Mouse (Mus musculus): ENCODE results near the gene Bmper. TPM values are rescaled to one million over a fixed set of nuclear protein-coding genes. Genes with fewer than 3 reads are reported as not detected.
A peak's percentile ranks its signal among the peaks of the same experiment; 100 is the strongest.

The Bmper gene
- polyA plus RNA-seq, 1 experiment from 2014 or later: 1.6 TPM

DNA sequence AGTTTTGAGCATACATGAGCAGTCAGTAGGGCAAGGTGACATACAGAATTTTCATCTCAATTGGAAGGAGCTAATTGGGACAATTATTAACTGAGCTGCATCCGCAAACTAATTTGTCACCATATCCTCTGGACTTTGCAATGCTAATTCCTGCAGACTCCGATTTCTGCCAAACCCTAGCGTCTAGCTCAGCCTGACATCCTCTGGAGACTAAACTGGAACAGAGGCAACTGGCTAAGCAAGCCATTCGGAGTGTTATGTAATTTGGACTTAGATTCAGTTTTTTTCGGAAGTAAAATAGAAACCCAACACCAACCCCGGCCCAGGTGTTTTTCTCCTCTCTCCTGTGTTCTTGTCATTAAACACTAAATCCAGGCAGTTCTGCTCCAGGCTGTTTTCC is 213.9 kb downstream of the Bmper start:
- no peaks in the 10 kb centered on the region for H3K27me3 ChIP-seq (replicated peaks; ENCODE audit: control insufficient read depth, insufficient read depth, low read length)
- no peak for ATAC-seq (replicated peaks; ENCODE audit: low FRiP score)
- no peak for DNase-seq (ENCODE audit: low spot score)
- no peak overlapping the region for H3K4me3 ChIP-seq (ENCODE audit: low read depth, low read length)
- no peak overlapping the region for H3K27ac ChIP-seq (ENCODE audit: low read depth, low read length)
- no peak overlapping the region for H3K4me2 ChIP-seq
- H3K9ac ChIP-seq (ENCODE audit: low read depth, low read length): no peak overlapping the region
- no peaks in the 10 kb centered on the region for H3K4me1 ChIP-seq (replicated peaks; ENCODE audit: control insufficient read depth, insufficient read depth, low read length)
- no peaks in the 10 kb centered on the region for H3K36me3 ChIP-seq (ENCODE audit: control insufficient read depth, insufficient read depth, low read length)
- no peaks in the 10 kb centered on the region for H3K9me3 ChIP-seq (ENCODE audit: control insufficient read depth, low read length)
- 77% methylated on average over 6 of the region's 6 CpGs for WGBS

DNA sequence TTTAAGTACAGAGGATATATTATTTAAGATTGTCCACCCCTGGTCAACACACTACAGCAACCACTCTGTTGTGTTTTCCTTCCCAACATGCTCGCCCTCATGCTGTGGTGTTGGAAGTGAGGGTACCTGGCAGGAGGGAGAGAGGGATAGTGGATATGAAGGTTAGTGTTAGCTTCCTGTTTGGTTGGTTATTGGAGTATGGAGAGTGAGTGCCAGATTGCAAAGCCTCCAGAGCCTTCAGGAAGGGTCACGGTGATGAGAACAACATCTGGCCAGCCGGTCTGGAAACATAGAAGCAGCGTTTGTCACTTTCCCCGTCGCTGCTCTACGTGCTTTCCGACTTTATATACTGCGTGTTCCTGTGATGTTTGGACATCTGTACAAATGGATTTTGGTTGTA is 215.8 kb downstream of the Bmper start:
- ATAC-seq (replicated peaks; ENCODE audit: low FRiP score): no peak
- H3K27me3 ChIP-seq (replicated peaks; ENCODE audit: control insufficient read depth, insufficient read depth, low read length): no peaks in the 10 kb centered on the region
- no peaks in the 10 kb centered on the region for H3K9me3 ChIP-seq (ENCODE audit: control insufficient read depth, low read length)
- H3K9ac ChIP-seq (ENCODE audit: low read depth, low read length): no peak overlapping the region
- no peaks in the 10 kb centered on the region for H3K36me3 ChIP-seq (ENCODE audit: control insufficient read depth, insufficient read depth, low read length)
- H3K27ac ChIP-seq (ENCODE audit: low read depth, low read length): no peak overlapping the region
- H3K4me2 ChIP-seq: no peak overlapping the region
- no peak overlapping the region for H3K4me3 ChIP-seq (ENCODE audit: low read depth, low read length)
- DNase-seq (ENCODE audit: low spot score): no peak
- H3K4me1 ChIP-seq (replicated peaks; ENCODE audit: control insufficient read depth, insufficient read depth, low read length): no peaks in the 10 kb centered on the region
- 84% methylated on average over 9 of the region's 9 CpGs for WGBS

DNA sequence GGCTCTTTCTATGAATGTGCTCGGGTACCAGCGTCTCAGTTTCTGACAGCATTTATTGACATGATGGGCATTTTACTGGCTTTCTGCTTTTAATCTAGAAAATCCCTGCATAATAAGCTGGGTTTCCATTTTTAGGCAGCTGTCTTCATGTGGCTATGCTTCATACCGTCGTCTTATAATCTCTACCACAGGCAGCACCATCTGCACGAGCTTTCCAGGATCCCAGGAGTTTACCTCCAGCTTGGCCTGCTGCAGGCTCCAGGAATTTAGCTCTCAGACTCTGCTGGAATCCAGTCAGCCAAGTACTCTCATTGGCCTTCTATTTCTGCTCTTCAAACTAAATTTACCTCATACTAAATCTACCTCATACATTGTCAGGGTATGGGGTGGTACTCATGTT is 219.3 kb downstream of the Bmper start:
- ATAC-seq (replicated peaks; ENCODE audit: low FRiP score): no peak
- WGBS: 66% methylated on average over 5 of the region's 5 CpGs
- no peak overlapping the region for H3K4me2 ChIP-seq

DNA sequence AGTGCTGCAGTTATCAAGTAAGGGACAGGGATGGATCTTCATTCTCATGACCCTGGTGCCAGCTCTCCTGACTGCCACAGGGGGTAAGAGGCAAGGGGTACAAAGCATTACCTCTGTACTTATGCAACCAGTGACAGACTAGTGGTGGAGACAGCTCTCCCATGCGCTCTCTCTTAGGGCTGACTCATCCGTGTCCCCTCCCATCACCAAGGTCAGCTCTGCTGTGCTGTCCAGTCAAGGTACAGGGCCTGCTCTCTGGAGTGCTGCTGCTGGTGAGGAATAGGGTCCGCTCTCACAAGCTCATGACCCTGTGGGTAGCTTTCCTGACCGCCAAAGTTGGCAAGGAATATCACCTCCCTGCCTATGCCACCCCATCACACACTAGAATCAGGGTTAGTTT is 222.1 kb downstream of the Bmper start:
- WGBS: 86% methylated on average over 4 of the region's 4 CpGs
- H3K27ac ChIP-seq (ENCODE audit: low read depth, low read length): no peak overlapping the region
- no peak for DNase-seq (ENCODE audit: low spot score)
- no peak for ATAC-seq (replicated peaks; ENCODE audit: low FRiP score)
- no peaks in the 10 kb centered on the region for H3K27me3 ChIP-seq (replicated peaks; ENCODE audit: control insufficient read depth, insufficient read depth, low read length)
- H3K4me3 ChIP-seq (ENCODE audit: low read depth, low read length): no peak overlapping the region
- H3K9ac ChIP-seq (ENCODE audit: low read depth, low read length): no peak overlapping the region
- H3K4me2 ChIP-seq: no peak overlapping the region
- H3K4me1 ChIP-seq (replicated peaks; ENCODE audit: control insufficient read depth, insufficient read depth, low read length): no peaks in the 10 kb centered on the region
- H3K36me3 ChIP-seq (ENCODE audit: control insufficient read depth, insufficient read depth, low read length): no peaks in the 10 kb centered on the region
- H3K9me3 ChIP-seq (ENCODE audit: control insufficient read depth, low read length): no peaks in the 10 kb centered on the region

More for the DNA sequence above, 219.3 kb downstream of the Bmper start:
- Histone ChIP-seq H3K4me3 (ENCODE audit: low read depth, low read length) (no peak overlapping the region), H3K9me3 (ENCODE audit: control insufficient read depth, low read length) (no peaks in the 10 kb centered on the region), H3K36me3 (ENCODE audit: control insufficient read depth, insufficient read depth, low read length) (no peaks in the 10 kb centered on the region), H3K27ac (ENCODE audit: low read depth, low read length) (no peak overlapping the region), H3K27me3 (replicated peaks; ENCODE audit: control insufficient read depth, insufficient read depth, low read length) (no peaks in the 10 kb centered on the region), H3K4me1 (replicated peaks; ENCODE audit: control insufficient read depth, insufficient read depth, low read length) (no peaks in the 10 kb centered on the region), H3K9ac (ENCODE audit: low read depth, low read length) (no peak overlapping the region)
- no peak for DNase-seq (ENCODE audit: low spot score)

DNA sequence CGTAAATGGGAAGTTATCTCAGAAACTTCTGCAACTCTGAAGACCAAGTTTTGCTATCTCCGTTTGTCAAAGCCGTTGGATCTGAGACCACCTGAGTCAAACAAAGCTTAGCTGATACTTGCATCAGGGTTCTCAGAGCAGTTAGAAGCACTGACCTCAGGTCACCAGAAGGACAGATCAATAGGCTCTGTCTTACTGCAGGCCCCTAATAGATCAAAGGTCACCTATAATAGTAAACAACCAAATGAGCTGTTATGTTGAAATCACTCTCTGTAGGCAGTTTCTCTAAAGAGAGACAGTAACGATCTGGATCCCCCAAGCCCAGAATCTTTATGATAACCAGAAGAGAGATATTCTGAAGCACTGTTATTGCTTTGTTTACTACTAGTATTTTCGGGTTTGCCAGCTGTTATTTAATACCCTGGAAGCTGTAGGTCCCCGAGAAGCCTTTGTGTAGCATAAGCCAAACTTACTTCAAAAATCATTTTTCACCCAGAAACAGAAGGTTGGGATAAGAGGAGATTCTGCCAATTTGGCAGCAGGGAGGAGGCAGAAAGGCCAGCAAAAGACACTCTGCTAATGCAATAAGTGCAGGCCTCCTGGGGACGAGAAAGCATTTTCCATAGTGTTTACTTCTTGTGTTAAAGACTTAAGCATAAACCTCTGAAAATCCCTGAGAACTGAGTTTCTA is 224.5 kb downstream of the Bmper start:
- 58% methylated on average over 7 of the region's 7 CpGs for WGBS
- no peak overlapping the region for H3K9ac ChIP-seq (ENCODE audit: low read depth, low read length)

DNA sequence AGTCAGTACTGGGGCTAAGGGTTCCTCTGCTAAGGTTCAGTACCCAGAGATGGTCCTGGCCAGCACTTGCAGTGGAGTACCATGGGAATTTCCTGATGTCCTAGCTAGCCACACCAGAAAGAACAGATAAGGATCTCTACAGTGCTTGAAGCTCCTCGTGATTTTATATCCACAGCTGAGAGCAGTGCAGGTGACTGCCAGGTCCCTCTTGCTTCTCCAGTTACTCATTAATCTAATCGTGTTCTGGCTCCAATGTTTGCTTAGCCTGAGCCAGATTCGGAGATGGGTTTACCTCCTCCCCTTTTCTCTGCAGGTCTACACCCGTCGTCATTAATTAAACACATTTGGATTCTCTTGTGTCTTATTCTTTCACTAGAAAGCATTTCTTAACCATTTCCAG is 230.4 kb downstream of the Bmper start:
- no peaks in the 10 kb centered on the region for H3K36me3 ChIP-seq (ENCODE audit: control insufficient read depth, insufficient read depth, low read length)
- no peak overlapping the region for H3K4me2 ChIP-seq
- no peak overlapping the region for H3K27ac ChIP-seq (ENCODE audit: low read depth, low read length)
- DNase-seq (ENCODE audit: low spot score) (no peak), ATAC-seq (replicated peaks; ENCODE audit: low FRiP score) (peak; percentile 64)
- H3K27me3 ChIP-seq (replicated peaks; ENCODE audit: control insufficient read depth, insufficient read depth, low read length): no peaks in the 10 kb centered on the region
- WGBS: 38% methylated on average over 5 of the region's 5 CpGs
- H3K9me3 ChIP-seq (ENCODE audit: control insufficient read depth, low read length): no peaks in the 10 kb centered on the region
- no peak overlapping the region for H3K4me3 ChIP-seq (ENCODE audit: low read depth, low read length)
- H3K9ac ChIP-seq (ENCODE audit: low read depth, low read length): no peak overlapping the region
- H3K4me1 ChIP-seq (replicated peaks; ENCODE audit: control insufficient read depth, insufficient read depth, low read length): no peaks in the 10 kb centered on the region

More for the DNA sequence above, 224.5 kb downstream of the Bmper start:
- Histone ChIP-seq H3K27me3 (replicated peaks; ENCODE audit: control insufficient read depth, insufficient read depth, low read length) (no peaks in the 10 kb centered on the region), H3K4me3 (ENCODE audit: low read depth, low read length) (no peak overlapping the region), H3K4me2 (no peak overlapping the region), H3K27ac (ENCODE audit: low read depth, low read length) (no peak overlapping the region), H3K36me3 (ENCODE audit: control insufficient read depth, insufficient read depth, low read length) (no peaks in the 10 kb centered on the region), H3K4me1 (replicated peaks; ENCODE audit: control insufficient read depth, insufficient read depth, low read length) (no peaks in the 10 kb centered on the region), H3K9me3 (ENCODE audit: control insufficient read depth, low read length) (no peaks in the 10 kb centered on the region)
- ATAC-seq (replicated peaks; ENCODE audit: low FRiP score): 0 out of 2 replicates have a peak, but pooled peaks have one; percentile 47
- DNase-seq (ENCODE audit: low spot score): no peak

DNA sequence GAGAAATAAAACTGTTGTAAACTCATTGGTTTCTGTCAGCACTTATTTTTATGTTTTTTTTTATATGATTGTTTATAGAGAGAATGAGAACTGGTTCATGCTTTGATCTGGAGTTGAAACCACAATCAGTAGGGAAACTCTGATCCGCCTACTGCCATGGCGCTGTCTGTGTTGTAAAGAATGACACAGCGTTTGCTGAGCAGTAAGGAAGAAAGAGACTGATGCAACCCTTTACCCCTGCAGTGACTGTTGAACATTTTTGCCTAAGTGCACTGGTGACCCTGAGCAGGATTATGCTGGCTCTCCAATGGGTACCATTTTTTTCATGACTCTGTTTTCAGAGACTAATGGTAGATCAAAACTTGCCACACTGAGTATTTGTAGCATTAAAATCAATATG is 234.3 kb downstream of the Bmper start:
- Histone ChIP-seq H3K9me3 (ENCODE audit: control insufficient read depth, low read length) (no peaks in the 10 kb centered on the region), H3K27me3 (replicated peaks; ENCODE audit: control insufficient read depth, insufficient read depth, low read length) (no peaks in the 10 kb centered on the region), H3K4me3 (ENCODE audit: low read depth, low read length) (no peak overlapping the region), H3K4me1 (replicated peaks; ENCODE audit: control insufficient read depth, insufficient read depth, low read length) (no peaks in the 10 kb centered on the region), H3K27ac (ENCODE audit: low read depth, low read length) (no peak overlapping the region), H3K36me3 (ENCODE audit: control insufficient read depth, insufficient read depth, low read length) (no peaks in the 10 kb centered on the region), H3K9ac (ENCODE audit: low read depth, low read length) (no peak overlapping the region), H3K4me2 (no peak overlapping the region)
- 52% methylated on average over 3 of the region's 3 CpGs for WGBS
- DNase-seq (ENCODE audit: low spot score) (no peak), ATAC-seq (replicated peaks; ENCODE audit: low FRiP score) (no peak)

DNA sequence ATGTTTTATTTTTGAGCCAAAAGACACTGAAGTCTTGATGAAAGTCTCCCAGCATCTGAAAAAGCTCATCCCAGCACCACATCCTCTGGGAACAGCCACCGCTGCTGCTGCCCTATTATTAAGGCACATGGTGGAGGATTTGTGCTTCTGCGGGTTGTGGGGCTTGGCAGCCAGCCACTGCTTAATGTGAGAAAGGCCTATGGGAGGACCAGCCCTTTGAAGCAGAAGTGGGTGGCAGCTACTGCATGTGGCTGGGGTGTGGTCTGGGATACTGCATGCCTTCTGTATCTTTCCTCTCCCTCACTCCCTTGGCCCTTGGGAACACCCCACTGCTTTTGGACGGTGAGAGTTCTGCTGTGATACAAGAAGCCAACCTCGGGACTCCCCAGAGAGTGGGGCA is 237.8 kb downstream of the Bmper start:
- Histone ChIP-seq H3K9ac (ENCODE audit: low read depth, low read length) (no peak overlapping the region), H3K27me3 (replicated peaks; ENCODE audit: control insufficient read depth, insufficient read depth, low read length) (no peaks in the 10 kb centered on the region), H3K9me3 (ENCODE audit: control insufficient read depth, low read length) (no peaks in the 10 kb centered on the region), H3K4me1 (replicated peaks; ENCODE audit: control insufficient read depth, insufficient read depth, low read length) (no peaks in the 10 kb centered on the region), H3K4me2 (no peak overlapping the region), H3K36me3 (ENCODE audit: control insufficient read depth, insufficient read depth, low read length) (no peaks in the 10 kb centered on the region), H3K4me3 (ENCODE audit: low read depth, low read length) (no peak overlapping the region), H3K27ac (ENCODE audit: low read depth, low read length) (no peak overlapping the region)
- WGBS: 63% methylated on average over 4 of the region's 4 CpGs
- no peak for DNase-seq (ENCODE audit: low spot score)
- ATAC-seq (replicated peaks; ENCODE audit: low FRiP score): no peak

DNA sequence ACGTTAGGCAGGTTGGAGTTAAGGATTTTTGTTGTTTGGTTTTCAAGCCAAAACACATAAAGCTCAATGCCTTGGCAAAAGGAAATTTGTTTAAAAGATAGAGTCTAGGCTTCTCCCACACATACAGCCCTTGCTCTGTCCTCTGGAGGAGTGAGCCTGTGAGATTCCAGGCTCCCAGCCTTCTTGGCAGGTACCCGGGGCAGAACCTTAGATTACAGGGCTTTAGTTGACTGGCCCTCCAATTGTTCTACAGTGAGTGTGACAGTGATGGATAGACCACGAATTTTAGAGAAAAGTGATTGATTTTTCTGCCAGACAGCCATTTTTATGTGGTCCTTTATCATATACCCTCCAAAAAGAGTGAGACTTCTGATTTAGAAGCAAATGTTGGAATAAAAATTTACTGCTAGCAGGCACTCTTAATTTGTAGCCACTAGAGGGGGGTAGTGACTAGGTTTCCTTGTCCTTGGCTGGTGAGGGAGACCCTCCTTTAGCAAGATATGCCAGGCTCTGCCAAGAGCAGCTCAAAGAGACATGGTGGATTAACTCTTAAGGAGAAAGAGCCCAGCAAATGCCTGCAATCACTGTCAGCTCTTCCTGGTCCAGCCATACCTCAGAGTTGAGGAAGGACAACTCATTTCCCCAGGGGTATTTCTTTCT is 240.2 kb downstream of the Bmper start:
- no peaks in the 10 kb centered on the region for H3K4me1 ChIP-seq (replicated peaks; ENCODE audit: control insufficient read depth, insufficient read depth, low read length)
- no peak overlapping the region for H3K4me3 ChIP-seq (ENCODE audit: low read depth, low read length)
- no peak overlapping the region for H3K27ac ChIP-seq (ENCODE audit: low read depth, low read length)
- ATAC-seq (replicated peaks; ENCODE audit: low FRiP score): no peak
- no peak overlapping the region for H3K4me2 ChIP-seq
- H3K9me3 ChIP-seq (ENCODE audit: control insufficient read depth, low read length): no peaks in the 10 kb centered on the region
- H3K27me3 ChIP-seq (replicated peaks; ENCODE audit: control insufficient read depth, insufficient read depth, low read length): no peaks in the 10 kb centered on the region
- no peak for DNase-seq (ENCODE audit: low spot score)
- WGBS: 36% methylated on average over 3 of the region's 3 CpGs
- H3K9ac ChIP-seq (ENCODE audit: low read depth, low read length): no peak overlapping the region
- H3K36me3 ChIP-seq (ENCODE audit: control insufficient read depth, insufficient read depth, low read length): no peaks in the 10 kb centered on the region

All from liver, embryonic 11.5 days (tissue).